8 mouse cellular contexts compared by ENCODE assay signal in the genomic region with DNA sequence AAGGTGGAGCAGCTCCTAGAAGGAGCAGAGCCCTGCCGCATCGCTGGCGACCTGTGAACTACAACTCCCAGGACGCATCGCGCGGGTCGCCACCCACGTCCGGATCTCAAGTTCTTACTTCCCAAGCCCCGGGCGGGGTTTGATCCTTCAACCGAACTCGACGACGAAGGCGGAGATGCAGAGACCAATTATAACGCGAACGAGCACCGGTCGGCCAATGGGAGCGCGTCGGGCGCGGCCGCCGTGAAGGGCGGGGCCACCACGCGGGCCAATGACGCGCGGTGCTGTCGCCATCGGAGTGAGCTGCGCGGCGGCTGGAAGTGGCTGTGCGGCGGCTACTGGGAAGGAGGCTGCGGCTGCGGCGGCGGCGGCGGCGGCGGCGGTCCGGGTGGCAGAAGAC. TPM values are rescaled to one million over a fixed set of nuclear protein-coding genes. Genes with fewer than 3 reads are reported as not detected.
A peak's percentile ranks its signal among the peaks of the same experiment; 100 is the strongest.
DNase-seq lines count a peak whose midpoint lies in the region; ATAC-seq lines count a peak whose summit lies in the region.

A gene (plus strand): TSS at position 284 of the 400 bp plus-strand sequence.

- DNase-seq in WW6 (ENCODE audit: low read depth, low spot score), result peak; percentile 100
- DNase-seq in cerebellum, postnatal 4 days (ENCODE audit: low spot score in 2 of 2), result peak; percentile 92 to 96
- peak; percentile 98 for DNase-seq in gastrocnemius, adult 18-20 months (ENCODE audit: low spot score)
- peak; percentile 97 to 99 for DNase-seq in left cerebral cortex, adult 18-20 months (ENCODE audit: low spot score in 2 of 2)
- peak; percentile 100 for DNase-seq in right cerebral cortex, adult 18-20 months
- DNase-seq in urinary bladder, postnatal 10 days (ENCODE audit: low spot score), result peak; percentile 84

- under 1% methylated on average over 51 of the region's 52 CpGs for WGBS in hindbrain, embryonic 16.5 days
- under 1% methylated on average over 40 of the region's 52 CpGs for WGBS in macrophage (ENCODE audit: missing documents)

- peak within 1 kb of the TSS; percentile 66 for H3K4me3 ChIP-seq in hindbrain, embryonic 16.5 days (ENCODE audit: low read length)
- peak within 1 kb of the TSS; percentile 97 for H3K4me3 ChIP-seq in macrophage (ENCODE audit: inconsistent target)

- H3K27me3 ChIP-seq in hindbrain, embryonic 16.5 days (replicated peaks; ENCODE audit: control insufficient read depth, insufficient read depth, low read length), result no peaks in the 10 kb centered on the region

- H3K9me3 ChIP-seq in hindbrain, embryonic 16.5 days (ENCODE audit: control insufficient read depth, low read length), result no peaks in the 10 kb centered on the region

- peaks cover 11% of the 10 kb centered on the region for H3K36me3 ChIP-seq in hindbrain, embryonic 16.5 days (ENCODE audit: control insufficient read depth, insufficient read depth, low read length)
- peaks cover 24% of the 10 kb centered on the region for H3K36me3 ChIP-seq in macrophage (ENCODE audit: inconsistent target)

- H3K9ac ChIP-seq in hindbrain, embryonic 16.5 days (ENCODE audit: low read depth, low read length), result peak within 1 kb of the TSS; percentile 72

- H3K4me2 ChIP-seq in hindbrain, embryonic 16.5 days (ENCODE audit: low read length), result peak within 1 kb of the TSS; percentile 69

- H3K27ac ChIP-seq in hindbrain, embryonic 16.5 days (ENCODE audit: low read depth, low read length), result peak within 1 kb of the TSS; percentile 81
- H3K27ac ChIP-seq in macrophage, result peak within 1 kb of the TSS; percentile 50

- peaks cover 31% of the 10 kb centered on the region for H3K79me2 ChIP-seq in macrophage (ENCODE audit: inconsistent target)

- H3K4me1 ChIP-seq in hindbrain, embryonic 16.5 days (ENCODE audit: control insufficient read depth, insufficient read depth, low read depth, low read length), result peaks cover 22% of the 10 kb centered on the region

- peak; percentile 91 for ATAC-seq in hindbrain, embryonic 16.5 days

RNA-seq across cellular contexts. Expression of the gene that starts here (rescaled TPM):
- total RNA-seq in gastrocnemius, adult 18-20 months (2021), result 10 to 100 TPM; 28.4 to 31.7 TPM
- 240 and 247 TPM in 2 replicates for polyA plus RNA-seq in hindbrain, embryonic 16.5 days (2015; fragmentation: Nextera tagmentation; extraction: Ambion mirVana)
- total RNA-seq in left cerebral cortex, adult 18-20 months (2021), result 10 to 100 TPM; 76.7 to 86.1 TPM
- total RNA-seq in macrophage (2018; cell fraction: chromatin; rRNA removed), result 10 to 100 TPM; 25.9 to 80.6 (median 51.8) TPM
- 10 to 100 TPM; 45.7 to 57.6 (median 51.8) TPM for total RNA-seq in macrophage (2018; cell fraction: cytosol; rRNA removed)
- total RNA-seq in macrophage (2018; cell fraction: nucleus; rRNA removed), result 10 to 100 TPM; 26.9 to 62.9 (median 43.8) TPM
- 36.3 to 50.7 TPM (median 38.5 TPM) in 3 replicates for polyA plus RNA-seq in macrophage (2018)

Comparison
In these comparisons a context has a peak if more than half of its experiments do, and no peak if none do; other contexts are left out.
1. Peak in every context shown above with its lines: DNase-seq, ATAC-seq, H3K4me3 ChIP-seq and H3K27ac ChIP-seq.